Mouse (Mus musculus): ENCODE data around the gene Dnah11. TPM values are rescaled to one million over a fixed set of nuclear protein-coding genes. Genes with fewer than 3 reads are reported as not detected.
A peak's percentile ranks its signal among the peaks of the same experiment; 100 is the strongest.

Dnah11 gene
- polyA plus RNA-seq, 1 experiment from 2014 or later, result 0.22 TPM

DNA sequence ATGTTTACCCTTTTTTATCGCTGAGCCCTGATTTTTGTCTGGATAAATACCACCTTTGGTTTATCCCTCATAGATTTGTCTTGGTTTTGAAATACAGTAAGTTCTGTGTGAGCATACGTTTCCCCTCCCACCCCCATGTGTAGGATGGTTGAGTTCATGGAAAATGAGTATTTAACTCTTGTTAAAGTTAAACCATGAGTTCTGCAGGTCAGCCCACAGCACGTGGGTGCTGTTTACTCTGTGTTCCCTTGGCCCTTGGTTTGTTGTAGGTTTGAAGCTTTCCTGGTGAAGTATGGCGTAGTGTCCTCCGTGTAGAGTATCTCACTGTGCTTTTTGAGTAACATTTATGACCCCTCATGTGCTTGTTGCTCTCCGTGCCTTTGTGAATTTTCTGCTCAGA lies 341.0 kb downstream of the Dnah11 start:
- no peaks in the 10 kb centered on the region for H3K36me3 ChIP-seq (ENCODE audit: control insufficient read depth, insufficient read depth, low read length)
- no peaks in the 10 kb centered on the region for H3K27me3 ChIP-seq (replicated peaks; ENCODE audit: control insufficient read depth, insufficient read depth, low read length)
- 85% methylated on average over 6 of the region's 6 CpGs for WGBS
- ATAC-seq (replicated peaks; ENCODE audit: low FRiP score) (no peak), DNase-seq (ENCODE audit: low spot score) (no peak)
- no peak overlapping the region for H3K4me3 ChIP-seq (ENCODE audit: low read depth, low read length)
- no peak overlapping the region for H3K9ac ChIP-seq (ENCODE audit: low read depth, low read length)
- H3K4me1 ChIP-seq (replicated peaks; ENCODE audit: control insufficient read depth, insufficient read depth, low read length), result 0 out of 2 replicates have a peak, but pooled peaks cover 2% of the 10 kb centered on the region
- H3K4me2 ChIP-seq, result no peak overlapping the region
- H3K27ac ChIP-seq (ENCODE audit: low read depth, low read length), result no peak overlapping the region
- no peaks in the 10 kb centered on the region for H3K9me3 ChIP-seq (ENCODE audit: control insufficient read depth, low read length)

DNA sequence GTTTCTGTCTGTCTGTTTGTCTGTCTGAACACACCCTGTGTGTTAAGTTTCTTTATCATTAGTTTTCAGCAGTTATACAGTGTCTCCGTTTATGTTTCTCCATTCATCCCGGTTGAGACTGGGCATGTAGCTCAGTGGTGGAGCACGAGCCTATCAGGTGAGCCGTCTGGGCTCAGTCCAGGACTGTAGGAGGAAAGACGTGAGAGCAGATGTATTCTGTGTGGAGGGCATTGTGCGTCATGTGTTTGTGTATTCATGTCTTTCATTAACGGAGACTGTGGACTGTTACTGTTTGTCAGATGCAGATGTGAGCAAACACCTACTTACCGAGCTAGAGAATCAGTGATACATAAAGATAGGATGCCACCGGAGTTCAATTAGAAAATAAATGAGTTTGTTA lies 341.8 kb downstream of the Dnah11 start:
- no peak for DNase-seq (ENCODE audit: low spot score)
- no peak overlapping the region for H3K9ac ChIP-seq (ENCODE audit: low read depth, low read length)
- H3K4me2 ChIP-seq, result no peak overlapping the region
- H3K4me3 ChIP-seq (ENCODE audit: low read depth, low read length), result no peak overlapping the region
- H3K27ac ChIP-seq (ENCODE audit: low read depth, low read length), result no peak overlapping the region
- H3K4me1 ChIP-seq (replicated peaks; ENCODE audit: control insufficient read depth, insufficient read depth, low read length), result no peaks in the 10 kb centered on the region
- no peaks in the 10 kb centered on the region for H3K9me3 ChIP-seq (ENCODE audit: control insufficient read depth, low read length)
- no peaks in the 10 kb centered on the region for H3K36me3 ChIP-seq (ENCODE audit: control insufficient read depth, insufficient read depth, low read length)
- H3K27me3 ChIP-seq (replicated peaks; ENCODE audit: control insufficient read depth, insufficient read depth, low read length), result no peaks in the 10 kb centered on the region
- 83% methylated on average over 9 of the region's 9 CpGs for WGBS
- ATAC-seq (replicated peaks; ENCODE audit: low FRiP score), result no peak

DNA sequence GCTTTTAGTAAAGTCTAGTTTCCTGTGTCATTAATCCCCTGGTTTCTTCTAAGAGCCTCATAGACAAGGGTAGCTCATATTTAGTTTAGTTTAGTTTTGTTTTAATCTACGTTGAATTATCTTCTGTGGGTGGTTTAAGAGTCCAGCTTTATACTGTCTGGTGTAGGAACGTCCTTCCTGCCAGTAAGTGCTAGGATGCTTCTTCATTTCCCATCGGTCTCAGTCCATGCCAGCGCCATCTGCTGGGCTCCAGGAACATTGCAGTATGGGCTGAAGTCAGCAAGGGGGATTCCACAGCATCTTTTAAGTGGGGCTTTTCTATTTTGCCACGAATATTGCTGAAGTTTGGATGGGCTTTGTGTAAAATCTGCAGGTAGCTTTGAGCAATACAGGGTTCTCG lies 345.5 kb downstream of the Dnah11 start:
- Histone ChIP-seq H3K9ac (ENCODE audit: low read depth, low read length) (no peak overlapping the region), H3K27ac (ENCODE audit: low read depth, low read length) (no peak overlapping the region), H3K27me3 (replicated peaks; ENCODE audit: control insufficient read depth, insufficient read depth, low read length) (no peaks in the 10 kb centered on the region), H3K36me3 (ENCODE audit: control insufficient read depth, insufficient read depth, low read length) (no peaks in the 10 kb centered on the region), H3K4me1 (replicated peaks; ENCODE audit: control insufficient read depth, insufficient read depth, low read length) (no peaks in the 10 kb centered on the region; the same call in 1 of the 2 replicates), H3K4me2 (no peak overlapping the region), H3K4me3 (ENCODE audit: low read depth, low read length) (no peak overlapping the region), H3K9me3 (ENCODE audit: control insufficient read depth, low read length) (no peaks in the 10 kb centered on the region)
- WGBS, result 24% methylated on average over 6 of the region's 6 CpGs
- ATAC-seq (replicated peaks; ENCODE audit: low FRiP score) (no peak), DNase-seq (ENCODE audit: low spot score) (no peak)

DNA sequence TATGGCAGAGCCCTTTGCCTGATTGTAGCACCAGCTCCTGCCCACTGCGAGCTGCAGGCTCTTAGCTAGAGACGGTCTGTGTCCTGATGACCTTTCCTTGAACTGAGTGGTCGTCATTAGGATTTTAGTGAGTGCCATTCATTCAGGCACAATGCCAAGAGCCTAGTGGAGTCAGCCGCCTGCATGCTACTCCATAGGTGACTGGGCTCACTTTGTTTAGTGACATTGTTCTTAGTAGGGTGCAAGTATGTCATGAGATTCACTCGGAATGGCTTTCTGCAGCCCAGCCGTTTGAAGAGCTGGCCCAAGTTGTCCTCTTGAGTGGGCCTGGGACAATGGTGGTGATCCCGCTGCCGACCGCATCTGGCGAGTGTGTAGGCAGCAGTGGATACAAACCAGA lies 348.4 kb downstream of the Dnah11 start:
- no peak for ATAC-seq (replicated peaks; ENCODE audit: low FRiP score)
- DNase-seq (ENCODE audit: low spot score), result no peak
- H3K9ac ChIP-seq (ENCODE audit: low read depth, low read length), result no peak overlapping the region
- no peak overlapping the region for H3K4me3 ChIP-seq (ENCODE audit: low read depth, low read length)
- no peaks in the 10 kb centered on the region for H3K9me3 ChIP-seq (ENCODE audit: control insufficient read depth, low read length)
- H3K36me3 ChIP-seq (ENCODE audit: control insufficient read depth, insufficient read depth, low read length), result no peaks in the 10 kb centered on the region
- H3K4me1 ChIP-seq (replicated peaks; ENCODE audit: control insufficient read depth, insufficient read depth, low read length), result peaks cover under 1% of the 10 kb centered on the region
- WGBS, result 77% methylated on average over 10 of the region's 10 CpGs
- H3K27ac ChIP-seq (ENCODE audit: low read depth, low read length), result no peak overlapping the region
- no peak overlapping the region for H3K4me2 ChIP-seq
- no peaks in the 10 kb centered on the region for H3K27me3 ChIP-seq (replicated peaks; ENCODE audit: control insufficient read depth, insufficient read depth, low read length)

DNA sequence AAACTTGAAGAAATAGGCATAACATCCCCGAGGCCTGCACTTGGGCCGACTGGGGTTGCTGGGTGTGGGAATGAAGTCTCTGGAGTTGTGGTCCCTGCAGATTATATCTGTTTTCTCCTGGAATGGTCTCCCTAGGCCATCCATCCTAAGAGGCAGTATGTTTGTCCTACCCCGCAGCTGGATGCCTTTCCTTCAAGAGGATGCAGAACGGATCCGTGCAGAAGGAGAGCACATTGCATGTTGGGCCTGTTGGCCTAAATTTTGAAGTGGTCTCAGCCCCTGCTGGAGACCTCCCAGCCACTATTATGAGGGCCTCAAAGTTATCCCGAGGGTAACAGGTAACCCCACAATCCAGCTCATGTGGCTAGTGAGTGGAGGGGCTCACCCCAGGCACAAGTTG lies 350.2 kb downstream of the Dnah11 start:
- H3K4me3 ChIP-seq (ENCODE audit: low read depth, low read length), result no peak overlapping the region
- no peak overlapping the region for H3K27ac ChIP-seq (ENCODE audit: low read depth, low read length)
- 95% methylated on average over 6 of the region's 6 CpGs for WGBS
- H3K27me3 ChIP-seq (replicated peaks; ENCODE audit: control insufficient read depth, insufficient read depth, low read length), result no peaks in the 10 kb centered on the region
- H3K36me3 ChIP-seq (ENCODE audit: control insufficient read depth, insufficient read depth, low read length), result no peaks in the 10 kb centered on the region
- H3K4me1 ChIP-seq (replicated peaks; ENCODE audit: control insufficient read depth, insufficient read depth, low read length), result peaks cover 9% of the 10 kb centered on the region
- DNase-seq (ENCODE audit: low spot score), result no peak
- no peak overlapping the region for H3K9ac ChIP-seq (ENCODE audit: low read depth, low read length)
- no peak for ATAC-seq (replicated peaks; ENCODE audit: low FRiP score)
- no peaks in the 10 kb centered on the region for H3K9me3 ChIP-seq (ENCODE audit: control insufficient read depth, low read length)
- no peak overlapping the region for H3K4me2 ChIP-seq

DNA sequence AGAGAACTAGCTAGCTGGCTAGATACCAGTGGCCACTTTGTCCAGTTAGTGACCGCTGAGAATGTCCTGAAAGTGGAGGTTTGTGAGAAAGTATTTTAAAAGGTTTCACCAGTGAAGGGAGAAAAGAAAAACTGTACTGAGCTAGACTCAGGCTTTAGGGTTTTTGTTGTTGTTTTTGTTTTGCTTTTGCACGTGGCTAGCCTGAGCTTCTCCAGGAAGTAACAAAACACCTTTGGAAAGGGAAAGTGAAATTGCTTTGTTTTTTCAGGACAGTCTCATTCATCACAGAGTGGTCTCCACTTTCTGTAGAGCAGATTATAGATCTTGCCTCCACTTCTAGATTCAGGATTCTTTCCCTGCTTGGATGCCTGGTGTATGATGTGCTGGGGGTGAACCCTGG lies 353.9 kb downstream of the Dnah11 start:
- ATAC-seq (replicated peaks; ENCODE audit: low FRiP score) (no peak), DNase-seq (ENCODE audit: low spot score) (no peak)
- Histone ChIP-seq H3K4me3 (ENCODE audit: low read depth, low read length) (peak overlapping the region; percentile 63), H3K27ac (ENCODE audit: low read depth, low read length) (no peak overlapping the region), H3K36me3 (ENCODE audit: control insufficient read depth, insufficient read depth, low read length) (no peaks in the 10 kb centered on the region), H3K9me3 (ENCODE audit: control insufficient read depth, low read length) (no peaks in the 10 kb centered on the region), H3K4me1 (replicated peaks; ENCODE audit: control insufficient read depth, insufficient read depth, low read length) (peaks cover 12% of the 10 kb centered on the region), H3K27me3 (replicated peaks; ENCODE audit: control insufficient read depth, insufficient read depth, low read length) (no peaks in the 10 kb centered on the region), H3K9ac (ENCODE audit: low read depth, low read length) (peak overlapping the region; percentile 57), H3K4me2 (peak overlapping the region; percentile 68)
- 36% methylated on average over 2 of the region's 2 CpGs for WGBS

DNA sequence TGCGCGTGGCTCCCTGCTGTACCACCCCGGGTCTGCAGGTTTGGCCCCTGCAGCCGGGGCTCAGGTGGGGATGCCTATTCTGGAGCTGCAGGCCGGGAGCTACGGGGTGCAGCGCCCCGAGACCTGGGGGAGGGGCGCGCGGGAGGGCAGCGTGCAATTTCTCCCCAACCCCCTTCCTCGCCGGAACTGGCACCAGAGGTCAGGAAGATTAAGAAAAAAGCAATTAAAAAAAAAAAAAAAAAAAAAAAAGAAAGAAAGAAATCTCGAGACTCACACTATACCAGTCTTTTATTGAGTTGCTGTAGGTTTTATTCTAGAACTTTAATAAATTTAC lies 354.8 kb downstream of the Dnah11 start:
- Histone ChIP-seq H3K9ac (ENCODE audit: low read depth, low read length) (peak overlapping the region; percentile 77), H3K4me1 (replicated peaks; ENCODE audit: control insufficient read depth, insufficient read depth, low read length) (peaks cover 12% of the 10 kb centered on the region), H3K9me3 (ENCODE audit: control insufficient read depth, low read length) (no peaks in the 10 kb centered on the region), H3K27me3 (replicated peaks; ENCODE audit: control insufficient read depth, insufficient read depth, low read length) (no peaks in the 10 kb centered on the region), H3K27ac (ENCODE audit: low read depth, low read length) (peak overlapping the region; percentile 49; the same call in 1 of the 2 replicates), H3K4me3 (ENCODE audit: low read depth, low read length) (peak overlapping the region; percentile 63), H3K4me2 (peak overlapping the region; percentile 68), H3K36me3 (ENCODE audit: control insufficient read depth, insufficient read depth, low read length) (no peaks in the 10 kb centered on the region)
- ATAC-seq (replicated peaks; ENCODE audit: low FRiP score), result peak; percentile 57
- under 1% methylated on average over 15 of the region's 15 CpGs for WGBS
- no peak for DNase-seq (ENCODE audit: low spot score)

DNA sequence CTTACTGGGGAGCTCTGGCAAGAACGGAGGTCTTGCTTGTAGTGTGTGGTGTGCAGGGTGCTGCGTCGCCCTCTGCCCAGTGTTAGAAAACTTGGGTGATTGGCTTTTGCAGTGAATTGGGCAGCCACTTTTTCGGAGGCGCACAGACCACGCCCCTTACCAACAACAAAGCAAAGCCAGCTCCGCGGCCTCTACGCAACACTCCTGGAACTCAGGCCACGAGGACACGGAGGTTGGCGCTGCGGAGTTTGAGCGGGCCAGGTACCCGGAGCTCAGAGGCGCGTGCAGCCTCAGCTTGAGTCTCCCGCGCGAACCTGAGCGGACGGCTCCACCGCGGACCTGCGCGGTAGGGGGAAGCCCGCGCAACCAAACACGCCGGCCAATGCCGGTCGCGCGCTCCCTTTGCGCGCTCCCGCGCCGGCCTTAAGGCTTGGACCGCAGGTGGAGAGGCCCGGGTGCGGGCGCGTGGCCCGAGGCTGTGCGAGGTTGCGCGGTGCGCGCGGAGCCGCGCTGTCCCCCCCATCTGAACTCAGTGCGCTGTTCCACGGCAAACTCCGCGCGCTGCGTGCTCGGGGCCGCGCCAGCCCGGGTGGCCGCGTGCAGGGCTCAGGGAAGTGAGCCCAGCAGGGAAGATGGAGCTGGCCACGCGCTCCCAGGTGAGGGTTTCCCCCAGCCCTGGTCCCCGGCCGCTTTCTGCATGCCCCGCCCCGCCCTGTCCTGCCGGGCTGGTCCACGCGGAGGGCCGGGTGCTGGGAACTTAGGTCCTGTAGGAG lies 355.4 kb downstream of the Dnah11 start:
- DNase-seq (ENCODE audit: low spot score), result peak; percentile 82
- under 1% methylated on average over 75 of the region's 75 CpGs for WGBS

DNA sequence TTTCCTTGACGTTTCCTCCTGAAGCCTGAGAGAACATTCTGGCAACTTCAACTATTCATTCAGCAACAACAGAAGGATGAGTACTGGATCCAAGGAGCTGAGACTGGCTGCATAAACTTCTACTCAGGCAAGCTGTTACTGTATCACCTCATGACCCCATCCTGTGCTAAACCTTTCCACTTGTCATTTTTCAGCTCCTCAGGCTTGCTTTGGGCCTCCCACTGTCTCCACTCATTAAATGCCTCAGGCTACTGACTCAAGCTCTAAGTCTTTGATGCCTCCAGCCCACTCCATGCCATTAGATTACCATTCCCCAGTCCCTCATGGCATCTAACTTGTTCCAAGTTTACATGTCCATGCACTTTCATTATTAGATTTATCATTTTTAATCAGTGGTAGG lies 356.2 kb downstream of the Dnah11 start:
- DNase-seq (ENCODE audit: low spot score) (no peak), ATAC-seq (replicated peaks; ENCODE audit: low FRiP score) (no peak)
- Histone ChIP-seq H3K27ac (ENCODE audit: low read depth, low read length) (no peak overlapping the region), H3K27me3 (replicated peaks; ENCODE audit: control insufficient read depth, insufficient read depth, low read length) (no peaks in the 10 kb centered on the region), H3K4me2 (peak overlapping the region; percentile 68; the same call in 1 of the 2 replicates), H3K36me3 (ENCODE audit: control insufficient read depth, insufficient read depth, low read length) (no peaks in the 10 kb centered on the region), H3K9me3 (ENCODE audit: control insufficient read depth, low read length) (no peaks in the 10 kb centered on the region), H3K9ac (ENCODE audit: low read depth, low read length) (no peak overlapping the region), H3K4me3 (ENCODE audit: low read depth, low read length) (no peak overlapping the region), H3K4me1 (replicated peaks; ENCODE audit: control insufficient read depth, insufficient read depth, low read length) (peaks cover 12% of the 10 kb centered on the region)
- WGBS, result 80% methylated on average over 1 of the region's 1 CpGs

More for the DNA sequence above, 355.4 kb downstream of the Dnah11 start:
- no peaks in the 10 kb centered on the region for H3K36me3 ChIP-seq (ENCODE audit: control insufficient read depth, insufficient read depth, low read length)
- H3K9ac ChIP-seq (ENCODE audit: low read depth, low read length), result peak overlapping the region; percentile 77
- no peaks in the 10 kb centered on the region for H3K27me3 ChIP-seq (replicated peaks; ENCODE audit: control insufficient read depth, insufficient read depth, low read length)
- H3K4me1 ChIP-seq (replicated peaks; ENCODE audit: control insufficient read depth, insufficient read depth, low read length), result peaks cover 12% of the 10 kb centered on the region
- peak; percentile 91 for ATAC-seq (replicated peaks; ENCODE audit: low FRiP score)
- H3K27ac ChIP-seq (ENCODE audit: low read depth, low read length), result peak overlapping the region; percentile 49
- H3K4me3 ChIP-seq (ENCODE audit: low read depth, low read length), result peak overlapping the region; percentile 63
- peak overlapping the region; percentile 68 for H3K4me2 ChIP-seq
- no peaks in the 10 kb centered on the region for H3K9me3 ChIP-seq (ENCODE audit: control insufficient read depth, low read length)
